Mouse (Mus musculus) effector memory CD4-positive, alpha-beta T cell, adult 7 months (primary cell): Measurements from ENCODE around the gene Poldip3. TPM values are rescaled to one million over a fixed set of nuclear protein-coding genes. Genes with fewer than 3 reads are reported as not detected.

ENCODE experiments used
- polyA plus RNA-seq: library from polyadenylated mRNA; unstranded; fragments of 100-300 nt; shearing (Covaris generic); gene quantifications from one replicate; pipeline ENCODE4 v1.2.1, GENCODE M21; 2017

The Poldip3 gene
- polyA plus RNA-seq = 156 TPM

GRCm38 (mm10) chr15:83149196-83150072 lies at the start of gene Poldip3:
TSS of gene Poldip3 (minus strand) at chr15:83149384.

GRCm38 (mm10) chr15:83172492-83173429 lies 23.6 kb upstream of the Poldip3 start, which contains the start of gene Cyb5r3:
TSS of gene Cyb5r3 (minus strand) at chr15:83172592.

GRCm38 (mm10) chr15:83122566-83123145 lies 26.5 kb downstream of the Poldip3 start, which contains the start of gene Rrp7a:
TSS of gene Rrp7a (minus strand) at chr15:83122801.

DNA sequence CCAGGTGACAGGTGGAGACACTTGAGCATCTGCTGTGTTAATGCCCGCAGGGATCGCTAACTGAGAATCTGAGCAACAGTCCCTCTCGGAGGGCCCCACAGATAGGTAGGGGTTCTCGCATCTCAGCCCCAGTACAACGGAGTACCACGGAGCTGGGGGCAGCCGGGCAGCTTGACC lies 59.9 kb downstream of the Poldip3 start, which contains the start of gene Serhl:
Gene Serhl (plus strand): TSS at position 78 of the 177 bp plus-strand sequence.

Other genes starting within 250 kb of the Poldip3 start
- 6.9 TPM for gene Tcf20, start 161.5 kb downstream of the Poldip3 start, polyA plus RNA-seq
- gene Nfam1, start 116.1 kb downstream of the Poldip3 start, polyA plus RNA-seq = 0.06 TPM
- 52.7 TPM for gene Serhl, start 59.9 kb downstream of the Poldip3 start, polyA plus RNA-seq
- 81.5 TPM for gene Rrp7a, start 26.6 kb downstream of the Poldip3 start, polyA plus RNA-seq
- gene Cyb5r3, start 23.2 kb upstream of the Poldip3 start, polyA plus RNA-seq = 94.6 TPM
- not detected for gene A4galt, start 102.4 kb upstream of the Poldip3 start, polyA plus RNA-seq
- 10.2 TPM for gene Arfgap3, start 200.9 kb upstream of the Poldip3 start, polyA plus RNA-seq